Mouse (Mus musculus) natural killer cell, adult 2 months (primary cell): ENCODE results near the gene Brdt.

Source experiments
- DNase-seq, 2 experiments: peaks; one replicate each; pipeline ENCODE4 v3.0.0; 2022; ENCODE audit warnings: low spot score in 2 of 2

Gene Brdt

GRCm38 (mm10) chr5:107411326-107411725, 80.4 kb downstream of the Brdt start:
- DNase-seq = no peak

- no peak for DNase-seq
These were observed 81.3 kb downstream of the Brdt start for GRCm38 (mm10) chr5:107412285-107412684.

- no peak for DNase-seq
These were observed 84.1 kb downstream of the Brdt start for GRCm38 (mm10) chr5:107415098-107415497.

GRCm38 (mm10) chr5:107421676-107422075, 90.7 kb downstream of the Brdt start:
- DNase-seq = no peak

GRCm38 (mm10) chr5:107431249-107431648, 100.3 kb downstream of the Brdt start, which contains the start of gene Lpcat2b:
Gene Lpcat2b, plus strand, starts transcription at chr5:107431549.
- DNase-seq = no peak

DNA sequence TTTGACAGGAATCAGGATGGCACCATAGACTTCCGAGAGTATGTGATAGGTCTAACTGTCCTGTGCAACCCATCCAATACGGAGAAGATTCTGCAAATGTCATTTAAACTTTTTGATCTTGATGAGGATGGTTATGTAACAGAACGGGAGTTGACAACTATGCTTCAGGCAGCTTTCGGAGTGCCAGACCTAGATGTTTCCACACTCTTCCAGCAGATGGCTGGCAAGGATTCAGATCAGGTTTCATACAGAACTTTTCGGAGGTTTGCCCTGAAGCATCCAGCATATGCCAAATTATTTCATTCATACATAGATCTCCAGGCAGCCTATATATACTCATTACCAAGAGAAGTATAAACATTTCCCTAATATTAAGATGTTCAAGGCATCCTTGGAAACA, 103.0 kb downstream of the Brdt start:
- no peak for DNase-seq

GRCm38 (mm10) chr5:107436185-107436584, 105.2 kb downstream of the Brdt start:
- DNase-seq = no peak
